40 mouse cellular contexts compared by ENCODE assay signal in genomic region chr17:46915129-46915528, GRCm38 (mm10). TPM values are rescaled to one million over a fixed set of nuclear protein-coding genes. Genes with fewer than 3 reads are reported as not detected.
"Had no signal": no experiment of that assay in that cellular context is flagged by ENCODE, and none has a peak within 500 bp of the region (broad histone marks: within the 10 kb centered on the region; RNA-seq: fewer than 3 reads in every experiment).

No protein-coding gene starts in this region.

- H3K36me3 ChIP-seq: heart, embryonic 13.5 days; heart, embryonic 15.5 days; hindbrain, embryonic 13.5 days; hindbrain, embryonic 15.5 days; kidney, embryonic 15.5 days; limb, embryonic 13.5 days; limb, embryonic 15.5 days had no signal

- H3K9me3 ChIP-seq: heart, embryonic 13.5 days; heart, embryonic 15.5 days; hindbrain, embryonic 13.5 days; hindbrain, embryonic 15.5 days; kidney, embryonic 15.5 days; limb, embryonic 13.5 days; limb, embryonic 15.5 days had no signal

- H3K4me1 ChIP-seq: hindbrain, embryonic 15.5 days; limb, embryonic 13.5 days; limb, embryonic 15.5 days had no signal

- H3K27me3 ChIP-seq: heart, embryonic 13.5 days; heart, embryonic 15.5 days; hindbrain, embryonic 13.5 days; hindbrain, embryonic 15.5 days; kidney, embryonic 15.5 days; limb, embryonic 13.5 days; limb, embryonic 15.5 days had no signal

- H3K27ac ChIP-seq: gastrocnemius, adult 2 months; heart, embryonic 13.5 days; heart, embryonic 15.5 days; hindbrain, embryonic 13.5 days; hindbrain, embryonic 15.5 days; hindbrain, postnatal 0 days; kidney, embryonic 15.5 days; kidney, postnatal 0 days; limb, embryonic 13.5 days; limb, embryonic 15.5 days had no signal

- H3K9ac ChIP-seq: heart, embryonic 13.5 days; heart, embryonic 15.5 days; hindbrain, embryonic 13.5 days; hindbrain, embryonic 15.5 days; kidney, embryonic 15.5 days; limb, embryonic 13.5 days; limb, embryonic 15.5 days had no signal

- ATAC-seq: hindbrain, postnatal 0 days had no signal

- H3K4me3 ChIP-seq: gastrocnemius, adult 2 months; heart, embryonic 13.5 days; heart, embryonic 15.5 days; hindbrain, embryonic 13.5 days; hindbrain, embryonic 15.5 days; kidney, embryonic 15.5 days; limb, embryonic 13.5 days; limb, embryonic 15.5 days had no signal

- H3K4me2 ChIP-seq: heart, embryonic 11.5 days; heart, embryonic 13.5 days; heart, embryonic 15.5 days; hindbrain, embryonic 13.5 days; hindbrain, embryonic 15.5 days; kidney, embryonic 15.5 days; limb, embryonic 13.5 days; limb, embryonic 15.5 days had no signal

- DNase-seq: gastrocnemius, adult 2 months; gastrocnemius, postnatal 10 days; gastrocnemius, postnatal 25 days; heart, adult 18-20 months; heart, postnatal 14 days; heart, postnatal 36 days; kidney, adult 11 months; kidney, adult 2 months; kidney, adult 9 months; kidney, postnatal 14 days; kidney, postnatal 36 days; layer of hippocampus, adult 9-11 months; layer of hippocampus, postnatal 36 days; left cerebral cortex, postnatal 4 days had no signal

RNA-seq across cellular contexts. Expression of gene Prph2, which starts 4.9 kb away (rescaled TPM):
- total RNA-seq: gastrocnemius, adult 2 months; gastrocnemius, postnatal 10 days; gastrocnemius, postnatal 25 days; gastrocnemius, postnatal 4 days; granulocyte monocyte progenitor cell, adult 5-6 weeks; heart, adult 18-20 months; heart, postnatal 14 days; heart, postnatal 36 days; hematopoietic stem cell, adult 5-6 weeks; hindbrain, postnatal 0 days; layer of hippocampus, adult 18-20 months; layer of hippocampus, adult 8-10 months; layer of hippocampus, postnatal 14 days; layer of hippocampus, postnatal 36 days; left cerebral cortex, adult 18-20 months; left cerebral cortex, postnatal 10 days; left cerebral cortex, postnatal 25 days; left cerebral cortex, postnatal 4 days; liver, adult 2 months had no signal
- polyA plus RNA-seq: frontal cortex, adult 2 months; heart, embryonic 11.5 days; heart, embryonic 13.5 days; heart, embryonic 15.5 days; heart, postnatal 0 days; hindbrain, embryonic 11.5 days; hindbrain, embryonic 13.5 days; intestine, embryonic 14.5 days; kidney, adult 2 months; kidney, embryonic 15.5 days; large intestine, adult 2 months; limb, embryonic 11.5 days; limb, embryonic 13.5 days; limb, embryonic 15.5 days had no signal
